Mouse (Mus musculus) adrenal gland, postnatal 4 days (tissue): Measurements from ENCODE around the gene Fam114a1. TPM values are rescaled to one million over a fixed set of nuclear protein-coding genes. Genes with fewer than 3 reads are reported as not detected.

ENCODE experiments used
- DNase-seq, 2 experiments: peaks; one replicate each; pipeline ENCODE4 v3.0.0; 2021 to 2022; ENCODE audit warnings: low spot score in 2 of 2, mixed read lengths in 2 of 2
- total RNA-seq, 2 experiments: library from RNA; stranded (reverse); gene quantifications; 2 replicates each; pipeline ENCODE4 v1.2.3; 2021

The Fam114a1 gene
- total RNA-seq, 2 experiments from 2014 or later: 34.2 to 35.0 TPM

DNA sequence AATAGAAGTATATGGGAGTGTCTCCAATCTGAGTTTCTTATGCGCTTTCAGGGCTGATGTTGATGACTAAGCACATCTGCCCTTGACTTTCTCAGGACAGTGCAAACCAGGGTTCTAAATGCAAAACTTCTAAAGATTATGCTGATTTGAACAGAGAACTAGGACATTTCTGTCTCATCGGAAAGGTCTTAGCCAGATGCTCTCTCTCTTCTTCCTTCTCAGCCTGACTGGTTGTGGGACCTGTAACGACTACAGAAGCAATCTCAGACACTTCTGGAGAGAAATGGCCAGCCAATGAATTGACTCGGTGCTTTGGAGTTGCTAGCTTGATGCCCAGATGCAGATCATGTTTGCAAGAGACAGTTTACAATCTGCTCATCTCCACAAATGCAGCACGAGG is 80.0 kb downstream of the Fam114a1 start:
- no peak for DNase-seq

DNA sequence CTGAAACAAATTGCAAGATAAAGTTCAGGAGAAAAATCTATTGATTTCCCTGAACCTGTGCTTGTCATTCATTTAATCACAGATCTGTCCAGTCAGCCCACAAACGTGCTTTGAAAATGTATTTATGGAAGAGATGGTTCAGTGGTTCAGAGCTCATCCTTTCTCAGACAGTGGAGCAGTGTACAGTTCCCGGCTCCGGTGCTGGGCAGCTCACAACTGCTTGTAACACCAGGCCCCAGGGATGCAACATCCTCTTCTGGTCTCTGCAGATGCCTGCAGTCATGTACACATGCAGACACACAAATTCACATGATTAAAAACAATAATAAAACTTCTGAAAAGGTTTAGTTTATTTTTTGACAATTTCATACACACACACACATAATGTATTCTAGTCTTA is 81.6 kb downstream of the Fam114a1 start:
- DNase-seq: no peak

GRCm38 (mm10) chr5:65057596-65057995 is 87.7 kb downstream of the Fam114a1 start:
- no peak for DNase-seq

- no peak for DNase-seq
Measured at GRCm38 (mm10) chr5:65059806-65060205, 89.9 kb downstream of the Fam114a1 start.

DNA sequence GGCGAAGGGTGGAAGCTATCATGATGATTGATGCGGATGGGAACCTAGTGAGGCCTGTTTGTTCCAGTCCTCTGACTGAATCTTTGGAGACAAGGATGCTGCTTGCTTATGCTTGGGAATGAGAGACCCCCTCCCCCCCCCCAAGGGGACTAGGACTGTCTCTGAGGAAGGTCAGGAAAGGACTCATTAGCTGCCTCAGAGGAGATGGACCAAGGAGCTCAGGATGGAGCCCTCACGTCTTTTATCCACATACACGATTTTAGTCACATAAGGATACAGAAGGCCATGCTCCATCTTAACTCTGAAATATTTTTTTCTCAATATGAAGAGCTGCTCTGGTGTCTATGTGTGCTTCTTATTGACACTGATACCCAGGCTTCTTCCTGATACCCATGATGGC is 92.4 kb downstream of the Fam114a1 start:
- no peak for DNase-seq

- no peak for DNase-seq
Measured at GRCm38 (mm10) chr5:65063266-65063665, 93.4 kb downstream of the Fam114a1 start.

DNA sequence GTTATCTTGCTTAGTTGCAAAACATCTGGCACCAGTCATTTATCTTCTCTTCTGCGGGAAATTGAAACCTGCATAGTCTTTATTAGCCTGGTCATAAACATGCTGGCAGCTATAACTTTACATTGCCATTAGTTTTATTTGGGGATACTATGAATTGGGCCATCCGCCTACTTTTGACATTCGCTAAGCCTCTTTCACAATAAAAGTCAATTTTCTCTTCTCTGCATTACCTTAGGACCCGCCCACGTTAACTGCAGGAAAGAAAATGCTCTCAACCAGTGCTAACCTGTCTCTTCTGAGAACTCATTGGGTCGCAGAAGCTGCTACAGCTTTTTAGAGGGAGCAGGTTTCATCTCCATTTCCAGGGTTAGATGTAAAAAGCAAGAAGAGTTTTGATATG is 98.3 kb downstream of the Fam114a1 start:
- DNase-seq: no peak

GRCm38 (mm10) chr5:65069872-65070271 is 100.0 kb downstream of the Fam114a1 start:
- no peak for DNase-seq

DNA sequence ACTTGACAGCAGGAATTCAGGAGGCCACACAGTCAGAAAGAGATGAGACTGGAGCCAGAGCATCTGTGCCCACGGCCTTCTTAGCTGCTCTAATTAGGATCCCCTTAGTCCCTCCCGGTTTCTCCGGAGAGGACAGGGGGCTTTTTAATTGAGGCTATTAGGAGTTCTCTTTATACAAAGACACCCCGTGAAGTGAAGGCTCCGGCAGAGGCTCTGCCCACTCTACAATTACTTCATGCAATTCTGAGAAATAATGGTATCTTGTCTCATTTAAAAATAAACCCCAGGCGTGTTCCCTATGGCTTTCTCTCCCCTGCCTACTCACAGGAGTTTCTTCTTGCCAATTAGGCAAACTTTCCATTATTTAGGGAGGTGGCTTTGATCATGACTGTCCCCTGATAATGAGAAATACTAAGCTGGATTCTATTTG is 101.8 kb downstream of the Fam114a1 start:
- no peak for DNase-seq

DNA sequence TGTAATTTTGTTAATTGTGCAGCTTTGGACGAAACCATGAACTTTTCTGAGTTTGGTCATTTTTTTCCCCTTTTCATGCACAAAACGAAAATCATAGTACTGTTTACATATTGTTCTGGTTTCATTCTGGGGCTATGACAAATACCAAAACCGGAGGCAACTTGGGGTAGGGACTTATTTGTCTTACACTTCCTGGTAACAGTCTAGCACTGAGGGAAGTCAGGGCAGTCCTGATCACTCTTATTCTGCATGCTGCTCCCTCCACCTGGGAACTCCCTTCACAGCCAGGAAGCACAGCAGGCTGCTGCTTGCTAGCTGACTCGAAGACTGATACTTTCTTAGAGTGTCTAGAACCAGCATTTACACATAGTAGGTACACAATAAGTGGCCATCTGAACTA is 103.4 kb downstream of the Fam114a1 start:
- DNase-seq: no peak

DNA sequence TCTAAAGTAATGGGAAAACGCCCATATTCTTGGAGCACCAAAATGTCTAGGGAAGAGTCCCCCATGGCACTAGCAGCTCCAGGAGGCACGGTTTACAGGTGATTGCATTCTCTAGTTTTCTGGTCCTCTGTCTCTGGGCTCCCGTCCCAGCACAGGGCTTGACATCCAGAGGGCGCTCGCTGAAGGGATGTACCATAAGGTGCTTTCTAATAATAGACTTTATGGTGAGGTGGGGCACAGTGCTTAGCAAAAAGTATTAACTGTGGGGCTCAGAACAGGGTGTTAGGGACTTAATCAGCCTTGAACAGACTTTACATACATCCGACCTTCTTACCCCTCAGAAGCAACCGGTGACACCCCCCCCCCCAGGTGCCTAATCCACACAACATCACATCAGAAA is 104.8 kb downstream of the Fam114a1 start:
- DNase-seq: no peak

DNA sequence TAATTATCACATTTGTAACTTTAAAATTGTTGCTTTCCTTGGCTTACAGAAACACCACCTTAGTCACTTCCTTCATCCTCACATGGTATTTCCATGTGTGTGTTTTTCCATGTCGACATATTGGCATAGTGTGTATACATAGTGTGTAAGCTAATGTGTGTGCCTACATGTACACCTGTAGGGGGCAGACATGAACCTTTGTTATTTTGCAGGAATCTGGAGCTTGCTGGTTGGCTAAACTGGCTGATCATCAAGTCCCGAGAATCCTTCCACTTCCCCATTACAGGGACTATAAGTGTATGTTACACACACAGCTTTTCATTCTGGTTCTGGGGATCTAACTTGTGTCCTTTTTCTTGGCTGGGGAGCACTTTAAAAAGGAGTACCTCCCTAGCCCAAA is 106.2 kb downstream of the Fam114a1 start:
- no peak for DNase-seq

GRCm38 (mm10) chr5:65076748-65077147 is 106.9 kb downstream of the Fam114a1 start:
- DNase-seq: no peak

DNA sequence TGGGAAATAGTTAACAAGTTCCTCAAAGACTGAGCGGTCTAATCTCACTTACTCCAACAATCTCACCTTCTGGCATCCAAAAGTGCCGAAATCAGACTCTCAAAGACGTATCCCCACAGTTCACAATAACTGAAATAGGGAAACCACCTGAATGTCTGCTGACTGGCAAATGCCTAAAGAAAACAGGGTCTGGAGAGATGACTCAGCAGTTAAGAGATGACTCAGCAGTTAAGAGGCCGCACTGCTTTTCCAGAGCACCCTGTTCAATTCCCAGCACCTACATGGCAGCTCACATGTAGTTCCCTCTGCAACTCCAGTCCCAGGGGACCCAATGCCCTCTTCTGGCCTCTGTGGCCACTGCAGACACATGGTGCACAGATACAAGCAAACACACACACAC is 108.2 kb downstream of the Fam114a1 start:
- no peak for DNase-seq

GRCm38 (mm10) chr5:65079881-65080280 is 110.0 kb downstream of the Fam114a1 start:
- DNase-seq: no peak

- no peak for DNase-seq
Measured at GRCm38 (mm10) chr5:65081836-65082235, 112.0 kb downstream of the Fam114a1 start.

GRCm38 (mm10) chr5:65086522-65086921 is 116.7 kb downstream of the Fam114a1 start:
- no peak for DNase-seq

DNA sequence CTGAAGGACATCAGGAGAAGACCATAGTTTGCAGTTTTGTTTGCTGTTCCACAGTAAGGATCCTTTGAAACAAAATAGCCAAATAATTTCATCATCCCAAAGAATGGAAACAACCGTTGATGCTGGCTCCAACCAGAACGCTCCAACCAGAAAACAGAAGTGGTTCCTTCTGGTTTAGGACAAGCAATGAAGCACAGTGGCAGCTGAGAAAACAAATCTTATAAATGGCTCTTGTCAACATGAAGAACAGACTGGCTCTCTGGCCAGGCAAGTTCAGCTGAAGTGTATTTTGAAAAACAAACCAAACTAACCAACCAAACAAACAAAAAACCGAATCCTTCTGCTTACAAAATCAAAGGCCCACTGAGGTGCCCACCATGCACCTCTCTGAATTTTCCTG is 119.8 kb downstream of the Fam114a1 start:
- DNase-seq: no peak

DNA sequence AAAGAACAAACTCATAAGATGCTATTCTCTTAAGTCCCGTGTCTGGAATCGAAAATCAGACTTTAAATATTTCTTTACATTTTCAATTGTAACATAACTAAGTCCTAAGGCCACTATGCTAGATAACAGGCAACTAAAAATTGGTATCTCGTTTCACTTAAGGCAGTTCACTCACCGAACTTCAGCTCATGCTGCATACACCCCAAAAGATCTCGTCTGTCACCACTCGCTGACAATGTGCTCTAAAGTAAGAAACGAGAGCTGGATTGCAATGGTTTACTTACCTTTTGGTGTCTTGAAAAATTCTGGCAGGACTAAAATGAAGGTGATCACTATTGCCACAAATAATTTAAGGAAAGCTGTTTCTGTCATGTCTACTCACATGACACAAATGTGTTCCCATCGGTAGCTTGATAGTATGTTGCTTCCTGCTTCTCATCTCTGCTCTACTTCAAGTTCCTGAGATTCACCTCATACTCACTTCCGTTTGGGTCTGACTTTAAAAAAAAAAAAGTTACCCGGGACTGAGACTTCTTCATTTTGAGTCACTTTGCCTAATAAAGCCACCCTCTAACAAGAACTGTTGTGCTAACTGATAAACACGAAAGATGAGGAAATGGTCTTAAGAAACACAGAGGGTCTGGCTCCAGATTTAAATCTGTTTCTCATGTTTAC is 121.5 kb downstream of the Fam114a1 start:
- no peak for DNase-seq
